Mouse (Mus musculus) urinary bladder, postnatal 36 days (tissue): ENCODE data around the gene Casp14.
A peak's percentile ranks its signal among the peaks of the same experiment; 100 is the strongest.

Source experiments
- DNase-seq, 2 experiments: peaks; one replicate each; pipeline ENCODE4 v3.0.0; 2022; ENCODE audit warnings: low spot score in 2 of 2, mixed read lengths in 1 of 2

Casp14 gene

GRCm38 (mm10) chr10:78718056-78718455 lies at the start of gene Casp14:
Gene Casp14 (minus strand): TSS chr10:78718294.
- DNase-seq, result peak; percentile 10 to 22

GRCm38 (mm10) chr10:78765570-78765969 lies 47.5 kb upstream of the Casp14 start:
- DNase-seq, result no peak

- peak; percentile 59 to 63 for DNase-seq
Observed at GRCm38 (mm10) chr10:78756021-78756420, 37.9 kb upstream of the Casp14 start.

- peak; percentile 9 to 15 for DNase-seq
Observed at GRCm38 (mm10) chr10:78752452-78753191, 34.5 kb upstream of the Casp14 start, which contains the start of gene Ccdc105. Gene Ccdc105 (minus strand): TSS chr10:78753065.

GRCm38 (mm10) chr10:78748946-78749345 lies 30.9 kb upstream of the Casp14 start:
- DNase-seq, result no peak

- no peak for DNase-seq
Observed at GRCm38 (mm10) chr10:78748161-78748560, 30.1 kb upstream of the Casp14 start.

- DNase-seq, result peak in 1 of 2 experiments; percentile 5
Observed at GRCm38 (mm10) chr10:78747035-78747721, 29.1 kb upstream of the Casp14 start.

GRCm38 (mm10) chr10:78745453-78746232 lies 27.5 kb upstream of the Casp14 start:
- DNase-seq, result no peak

GRCm38 (mm10) chr10:78743721-78744120 lies 25.6 kb upstream of the Casp14 start:
- DNase-seq, result no peak

- no peak for DNase-seq
Observed at GRCm38 (mm10) chr10:78739821-78740220, 21.7 kb upstream of the Casp14 start.

GRCm38 (mm10) chr10:78727876-78728275 lies 9.8 kb upstream of the Casp14 start:
- DNase-seq, result no peak

- no peak for DNase-seq
Observed at GRCm38 (mm10) chr10:78727035-78727434, 8.9 kb upstream of the Casp14 start.

- DNase-seq, result no peak
Observed at GRCm38 (mm10) chr10:78723416-78723815, 5.3 kb upstream of the Casp14 start.

- no peak for DNase-seq
Observed at GRCm38 (mm10) chr10:78722654-78723053, 4.6 kb upstream of the Casp14 start.

GRCm38 (mm10) chr10:78722036-78722435 lies 3.9 kb upstream of the Casp14 start:
- DNase-seq, result no peak

GRCm38 (mm10) chr10:78716231-78716630 lies 1.9 kb downstream of the Casp14 start:
- no peak for DNase-seq

- DNase-seq, result no peak
Observed at GRCm38 (mm10) chr10:78715156-78715555, 2.9 kb downstream of the Casp14 start.

- DNase-seq, result no peak
Observed at GRCm38 (mm10) chr10:78714129-78714528, 4.0 kb downstream of the Casp14 start.

GRCm38 (mm10) chr10:78710706-78711105 lies 7.4 kb downstream of the Casp14 start:
- no peak for DNase-seq

- DNase-seq, result no peak
Observed at GRCm38 (mm10) chr10:78700881-78701280, 17.2 kb downstream of the Casp14 start.

- no peak for DNase-seq
Observed at GRCm38 (mm10) chr10:78689973-78690372, 28.1 kb downstream of the Casp14 start.

GRCm38 (mm10) chr10:78686995-78687577 lies 31.0 kb downstream of the Casp14 start:
- DNase-seq, result no peak
